Mouse (Mus musculus): ENCODE measurements around the gene Jpt2.

DNA sequence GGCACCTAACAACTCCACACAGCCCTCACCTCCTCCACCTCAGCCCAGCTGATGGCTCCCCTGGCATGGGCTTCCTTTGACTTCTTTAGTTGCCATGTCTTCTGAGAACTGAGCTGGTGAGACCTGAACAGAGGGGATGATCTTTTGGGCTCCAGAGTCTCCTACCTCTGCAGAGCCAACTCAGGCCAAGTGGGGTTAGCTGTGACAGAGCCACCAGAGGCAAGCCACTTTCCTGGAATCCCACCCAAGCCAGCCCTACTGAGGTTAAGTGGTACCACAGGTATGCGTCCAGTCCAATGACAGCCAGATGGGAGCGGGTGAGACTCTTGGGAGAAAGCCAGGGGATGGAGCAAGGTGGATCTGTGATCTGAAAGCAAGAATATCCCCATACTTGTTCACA is 67.2 kb downstream of the Jpt2 start:
- TF ChIP-seq POLR2A (IDR thresholded peaks at IDR 0.05; ENCODE audit: insufficient read depth, low read length) (no peak), CTCF (IDR thresholded peaks at IDR 0.05; ENCODE audit: low read depth, low read length) (no peak), EP300 (IDR thresholded peaks at IDR 0.05; ENCODE audit: insufficient read depth, low read depth, low read length) (no peak)

All from ES-Bruce4 (cell line).